Mouse (Mus musculus) WW6 (cell line): ENCODE measurements around the gene Man1b1.
A peak's percentile ranks its signal among the peaks of the same experiment; 100 is the strongest.

Experiments used
- DNase-seq: peaks from one replicate; pipeline ENCODE4 v3.0.0-alpha.2; 2013; ENCODE audit warnings: low read depth, low spot score

The Man1b1 gene

DNA sequence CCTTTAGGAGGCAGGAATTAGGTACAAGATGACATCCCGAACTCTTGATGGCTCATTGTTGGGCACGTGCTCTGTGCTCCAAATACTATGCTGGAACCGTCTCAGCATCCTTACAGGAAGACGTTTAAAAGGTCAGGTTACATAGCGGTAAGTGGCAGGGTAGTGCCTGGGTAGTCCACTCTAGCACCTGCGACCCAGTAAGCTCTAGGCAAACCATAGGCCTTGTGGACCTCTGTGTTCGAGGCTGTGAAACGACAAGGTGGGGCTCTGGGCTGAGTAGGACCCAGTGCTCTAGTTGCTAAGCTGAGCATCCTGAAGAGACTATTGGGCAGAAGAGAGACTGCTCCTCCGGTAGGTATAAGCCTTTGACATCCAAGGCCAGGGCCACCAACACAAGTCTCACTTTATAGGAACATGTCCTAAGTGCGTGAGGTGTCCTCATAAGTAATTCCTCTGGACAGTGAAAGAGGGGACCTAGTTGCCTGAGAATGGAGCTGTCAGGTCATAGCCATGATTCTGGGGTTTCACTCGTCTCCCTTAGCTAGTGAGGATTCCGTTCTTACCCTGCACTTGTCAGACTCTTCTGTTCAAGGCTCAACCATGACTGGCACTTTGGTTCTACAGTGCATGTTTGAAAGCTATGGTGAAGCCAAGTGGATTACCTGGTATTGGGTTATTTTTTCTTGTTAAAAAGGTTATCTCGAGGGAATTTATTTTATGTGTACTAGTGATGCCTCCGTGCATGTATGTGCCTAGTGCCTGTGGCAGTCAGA lies 26.4 kb upstream of the Man1b1 start:
- DNase-seq, result no peak

DNA sequence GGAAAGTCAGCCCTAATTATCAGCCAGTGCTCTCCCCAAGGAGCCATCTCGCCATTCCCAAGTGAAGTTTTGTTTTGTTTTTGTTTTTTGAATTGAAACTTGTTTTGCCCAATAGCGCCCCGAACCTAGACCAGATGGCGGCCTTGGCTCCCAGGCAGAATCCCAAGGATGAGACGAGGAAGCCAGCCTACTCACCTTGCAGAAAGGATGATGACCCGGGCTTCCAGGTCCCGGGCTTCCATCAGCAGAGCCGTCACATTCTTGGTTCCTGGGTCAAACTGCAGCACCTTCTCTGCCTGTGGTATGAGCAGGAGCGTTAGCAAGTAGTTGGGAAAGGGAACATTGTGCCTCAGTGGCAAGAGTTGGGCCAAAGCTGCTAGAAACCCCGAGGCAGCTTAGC lies 22.0 kb upstream of the Man1b1 start:
- DNase-seq, result no peak

DNA sequence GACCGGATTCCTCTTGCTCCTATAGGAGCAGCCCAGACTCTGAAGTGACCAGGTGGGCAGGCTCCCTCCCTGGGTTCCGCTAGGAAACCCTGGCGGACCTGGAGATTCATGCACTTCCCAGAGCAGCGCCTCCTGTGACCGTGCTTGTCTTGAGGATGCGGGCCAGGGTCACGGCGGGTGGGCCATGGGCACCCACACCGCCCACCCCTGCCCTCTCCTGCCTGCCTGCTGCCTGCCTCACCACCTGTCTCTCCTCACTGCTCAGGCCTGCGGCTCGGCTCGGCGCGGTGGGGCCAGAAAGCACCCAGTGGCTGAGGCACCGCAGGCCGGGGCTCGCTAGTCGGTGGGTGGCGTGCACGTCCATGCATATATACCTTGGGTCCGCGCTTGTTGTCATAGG lies 21.2 kb upstream of the Man1b1 start:
- no peak for DNase-seq

DNA sequence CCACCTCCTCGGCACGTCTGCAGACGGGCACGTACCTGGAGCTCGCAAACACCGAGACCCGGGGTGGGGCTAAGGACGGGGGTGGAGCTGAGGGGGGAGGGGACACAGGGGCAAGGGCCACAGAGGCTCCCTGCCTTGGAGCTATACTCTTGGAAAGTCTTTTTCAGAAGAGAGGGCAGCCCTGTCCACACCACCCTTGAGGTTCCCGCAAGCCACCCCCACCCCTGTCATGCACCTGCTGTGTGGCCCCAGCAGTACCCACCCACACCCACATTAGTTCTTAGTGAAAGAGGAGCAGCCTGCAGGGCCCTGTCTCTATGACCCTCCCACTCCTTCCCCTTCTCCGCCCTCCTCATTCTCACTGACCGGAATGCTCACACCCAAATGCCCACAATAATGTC lies 20.6 kb upstream of the Man1b1 start:
- DNase-seq, result no peak

DNA sequence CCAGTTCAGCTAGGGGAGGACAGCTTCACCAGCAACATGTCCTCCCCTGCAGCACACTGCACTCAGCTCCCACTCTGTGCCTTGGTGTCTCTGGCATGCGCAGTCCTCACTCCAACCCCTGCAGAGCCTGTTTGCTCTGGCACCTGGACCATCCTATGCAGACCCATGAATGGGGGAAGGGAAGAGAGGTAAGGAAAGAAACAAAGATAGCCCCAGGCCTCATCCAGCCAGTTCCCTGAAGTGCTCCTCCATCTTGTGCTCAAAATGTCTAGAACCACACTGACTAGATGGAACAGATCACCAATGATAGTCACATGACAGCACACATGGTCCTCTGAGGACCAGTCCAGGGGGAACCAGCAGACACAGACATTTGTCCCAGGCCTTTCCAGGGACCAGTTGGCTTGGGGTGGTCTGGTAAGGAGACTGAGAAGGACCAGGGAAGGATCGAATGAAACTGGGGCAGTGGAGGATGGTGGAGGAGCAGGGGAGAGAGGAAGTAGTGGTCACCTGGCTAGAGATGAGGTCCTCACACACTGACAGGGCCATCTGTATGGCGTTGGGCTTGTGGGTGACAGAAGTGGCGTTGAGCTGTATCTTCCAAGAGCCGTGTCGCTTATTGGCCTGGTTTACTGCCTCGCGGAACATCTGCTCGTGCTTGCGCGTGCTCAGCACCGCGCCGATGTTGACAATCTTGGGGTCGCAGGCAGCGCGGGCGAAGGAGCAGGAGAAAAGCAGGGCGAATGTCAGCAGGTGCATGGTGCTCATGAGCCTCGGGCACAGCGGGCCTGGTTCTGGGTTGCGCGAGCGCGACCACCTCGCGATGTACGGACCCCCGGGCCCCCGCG lies 13.8 kb upstream of the Man1b1 start:
- DNase-seq, result no peak

DNA sequence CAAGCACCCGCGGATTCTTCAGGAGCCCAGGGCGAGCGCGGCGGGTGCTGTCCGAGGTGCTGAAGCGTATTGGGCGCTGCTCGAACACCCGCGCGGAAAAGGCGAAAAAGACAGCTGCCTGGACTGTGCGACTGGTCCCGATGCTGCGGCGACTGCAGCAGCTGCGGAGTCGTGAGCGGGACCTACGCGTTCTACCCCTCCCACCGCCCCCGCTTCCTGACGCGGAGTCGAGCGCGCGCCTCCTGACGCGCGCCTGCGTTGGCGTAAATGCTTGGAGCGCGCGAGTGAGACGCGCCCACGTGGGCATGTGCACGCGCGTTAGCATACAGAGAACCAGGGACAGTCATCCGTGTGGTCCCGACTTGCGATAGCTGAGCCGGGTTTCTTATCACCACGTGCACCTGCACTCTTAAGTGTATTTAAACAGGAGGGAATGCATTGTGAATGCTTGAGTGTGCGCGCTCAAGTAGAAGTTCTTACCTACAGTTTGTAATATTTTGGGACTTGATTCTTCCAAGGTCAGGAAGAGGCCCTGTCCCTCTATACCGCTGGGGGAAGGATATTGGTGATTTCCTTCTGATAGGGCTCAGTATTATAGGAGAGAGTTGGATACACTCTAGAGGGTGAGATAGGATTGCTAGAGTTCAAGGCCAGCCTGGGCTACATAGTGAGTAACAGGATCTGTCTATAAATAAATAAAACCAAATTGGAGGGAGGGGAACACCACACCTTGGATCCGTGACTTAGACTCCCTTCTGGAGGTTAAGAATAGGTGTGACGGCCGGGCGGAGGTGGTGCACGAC lies 13.0 kb upstream of the Man1b1 start, which contains the start of gene Grin1:
Grin1 (minus strand) TSS at position 217 of the 803 bp plus-strand sequence.
- DNase-seq, result peak; percentile 48

DNA sequence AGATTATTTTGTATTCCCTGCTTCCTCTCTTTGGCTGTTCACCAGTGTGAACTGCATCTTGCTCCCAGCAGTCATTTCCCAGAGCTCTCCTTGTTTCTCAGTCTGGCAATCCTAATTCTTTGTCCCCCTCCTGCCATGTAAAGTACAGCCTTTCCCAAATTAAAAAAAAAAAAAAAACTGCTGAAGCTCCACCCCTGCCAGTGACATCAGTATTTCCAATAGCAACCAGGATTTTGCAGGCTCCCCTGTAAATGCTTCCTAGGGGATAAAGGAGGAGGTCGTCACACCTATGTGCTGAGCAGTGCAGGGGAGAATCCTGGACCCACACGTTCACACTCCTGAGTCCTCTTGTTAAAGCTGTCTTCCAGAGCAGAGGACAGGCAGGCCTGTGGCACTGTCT lies 12.1 kb upstream of the Man1b1 start:
- no peak for DNase-seq

DNA sequence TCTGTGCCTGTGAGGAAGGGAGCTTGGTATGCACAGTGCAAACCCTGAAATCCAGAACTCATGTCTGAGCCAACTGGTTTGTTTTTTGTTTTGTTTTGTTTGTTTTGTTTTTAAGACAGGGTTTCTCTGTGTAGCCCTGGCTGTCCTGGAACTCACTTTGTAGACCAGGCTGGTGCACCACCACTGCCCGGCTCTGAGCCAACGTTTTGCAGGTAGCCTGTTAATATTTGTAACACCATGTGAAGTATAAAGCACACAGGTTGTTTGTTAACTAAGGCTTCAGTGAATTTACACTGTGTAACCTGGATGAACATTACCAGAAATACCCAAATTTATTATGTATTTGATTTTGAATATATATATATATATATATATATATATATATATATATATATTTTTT lies 6.1 kb upstream of the Man1b1 start:
- no peak for DNase-seq

DNA sequence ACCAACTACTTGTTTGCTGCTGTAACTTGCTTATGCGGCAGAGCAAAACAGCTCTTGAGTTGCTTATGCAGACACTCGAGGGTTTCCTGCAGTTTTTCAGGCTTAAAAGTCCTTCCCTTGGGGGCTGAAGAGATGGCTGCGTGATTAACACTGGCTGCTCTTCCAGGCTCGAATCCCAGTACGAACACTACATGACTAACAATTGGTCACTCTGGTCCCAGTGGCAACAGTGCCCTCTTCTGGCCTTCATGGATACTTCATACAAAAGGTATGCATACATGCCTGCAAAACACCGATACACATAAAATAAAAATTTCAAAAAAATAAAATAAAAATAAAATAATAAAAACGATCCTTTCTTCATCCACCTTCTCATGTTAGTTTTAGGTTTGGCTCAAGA lies 3.7 kb upstream of the Man1b1 start:
- no peak for DNase-seq

DNA sequence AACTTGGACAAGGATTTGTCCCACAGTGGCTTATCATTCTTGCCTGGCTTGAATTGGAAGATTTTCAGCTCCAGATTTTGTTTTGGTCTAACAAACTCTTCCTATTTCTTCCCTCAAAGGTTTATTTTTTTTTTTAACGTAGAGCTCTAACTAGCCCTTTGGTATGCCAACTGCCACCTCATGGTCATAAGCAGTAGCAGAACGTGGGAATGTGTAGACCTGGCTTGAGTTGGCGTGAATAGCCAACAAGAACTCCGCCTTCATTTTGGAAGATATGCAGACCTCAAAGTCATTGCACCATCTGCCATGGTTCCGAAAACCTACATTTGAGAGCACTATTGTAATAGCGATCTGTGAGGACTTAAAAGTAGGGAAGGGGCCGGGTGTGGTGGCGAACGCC lies 668 bp upstream of the Man1b1 start:
- no peak for DNase-seq

DNA sequence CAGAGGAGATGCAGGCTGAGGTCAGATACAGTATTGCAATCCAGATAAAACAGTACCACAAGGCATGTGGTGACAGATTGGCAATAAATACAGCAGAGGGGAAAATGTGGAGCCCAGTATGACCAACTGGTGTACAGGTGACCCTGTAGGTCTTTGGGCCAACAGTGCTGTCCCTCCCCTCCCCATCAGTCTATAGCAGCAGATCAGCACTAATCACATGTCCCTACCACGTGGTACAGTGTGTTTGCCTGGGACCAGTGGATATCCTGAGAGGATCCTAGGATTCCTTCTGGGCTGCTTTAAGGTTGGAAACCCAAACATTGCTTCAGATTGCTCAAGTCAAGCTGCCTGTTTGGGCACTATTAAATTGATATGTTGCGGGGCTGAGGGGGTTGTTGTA lies 1.4 kb downstream of the Man1b1 start:
- no peak for DNase-seq

DNA sequence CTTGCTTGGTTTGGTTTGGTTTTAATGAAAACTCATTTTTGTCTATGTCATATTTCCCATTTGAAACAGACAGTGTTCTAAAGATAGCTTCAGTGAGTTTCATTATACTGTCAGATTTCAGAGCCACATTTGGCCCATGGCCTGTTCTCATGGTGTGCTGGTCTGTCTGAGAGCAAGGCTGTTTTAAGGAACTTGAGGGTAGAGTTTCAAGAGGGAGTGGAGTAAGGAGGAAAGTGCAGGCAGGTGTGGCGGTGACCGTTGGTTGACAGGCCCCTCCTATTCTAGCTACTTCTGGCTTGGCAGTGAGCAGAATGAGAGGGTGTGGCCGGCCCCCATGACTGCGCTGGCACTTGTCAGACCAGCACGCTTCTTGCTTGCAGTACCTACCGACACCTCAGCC lies 6.2 kb downstream of the Man1b1 start:
- no peak for DNase-seq

DNA sequence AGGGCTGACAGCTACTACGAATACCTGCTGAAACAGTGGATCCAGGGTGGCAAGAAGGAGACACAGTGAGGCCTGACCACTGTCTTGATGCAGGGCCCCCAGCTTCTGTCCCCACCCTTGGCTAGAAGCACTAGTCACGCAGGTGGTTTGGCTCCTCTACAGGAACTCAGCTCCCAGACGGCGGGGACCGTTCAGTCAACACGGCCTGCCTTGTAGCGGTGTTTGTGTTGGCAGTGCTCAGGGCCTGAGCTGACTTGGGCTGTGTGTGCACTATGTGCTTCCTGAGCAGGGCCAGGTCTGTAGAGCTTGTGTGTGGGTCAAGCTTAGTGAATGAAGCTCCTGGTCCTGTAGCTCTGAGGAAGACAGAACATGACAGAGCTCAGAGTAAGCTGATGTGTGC lies 16.0 kb downstream of the Man1b1 start:
- no peak for DNase-seq

DNA sequence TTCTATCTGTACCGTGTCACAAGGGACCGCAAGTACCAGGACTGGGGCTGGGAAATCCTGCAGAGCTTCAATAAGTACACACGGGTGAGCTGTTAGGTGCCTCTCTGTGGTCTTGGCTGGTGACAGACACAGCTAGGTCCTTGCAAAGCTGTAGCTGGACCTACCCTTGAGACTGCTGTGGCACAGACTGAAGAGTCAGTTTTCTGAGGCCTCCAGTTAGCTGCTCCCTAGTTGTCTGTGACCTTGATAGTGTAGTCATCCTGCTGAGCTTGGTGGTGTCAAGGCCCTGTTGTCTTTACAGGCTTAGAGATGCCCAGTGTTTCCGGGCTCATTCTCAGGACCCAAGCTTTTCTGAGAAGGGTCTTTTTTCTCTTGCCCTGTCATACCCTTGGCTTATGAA lies 17.4 kb downstream of the Man1b1 start:
- DNase-seq, result no peak

DNA sequence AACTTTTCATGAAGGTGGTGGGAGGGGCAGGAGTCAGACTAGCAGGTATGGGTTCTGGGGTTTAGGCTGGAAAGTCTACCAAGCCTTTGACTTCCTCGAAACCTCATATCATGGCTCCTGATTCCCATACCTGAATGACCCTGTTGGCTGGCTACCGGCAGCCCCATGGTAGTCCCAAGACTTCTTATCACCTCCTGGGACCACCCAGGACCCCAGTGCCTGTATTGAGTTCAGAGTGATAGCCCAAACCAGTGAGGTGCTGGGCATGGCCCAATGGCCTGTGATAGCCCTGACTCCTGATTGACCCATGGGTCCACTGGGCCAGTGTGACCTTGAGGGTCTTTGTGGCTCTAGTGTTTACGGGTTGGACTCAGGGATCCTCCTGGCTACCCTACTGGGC lies 18.6 kb downstream of the Man1b1 start:
- no peak for DNase-seq

DNA sequence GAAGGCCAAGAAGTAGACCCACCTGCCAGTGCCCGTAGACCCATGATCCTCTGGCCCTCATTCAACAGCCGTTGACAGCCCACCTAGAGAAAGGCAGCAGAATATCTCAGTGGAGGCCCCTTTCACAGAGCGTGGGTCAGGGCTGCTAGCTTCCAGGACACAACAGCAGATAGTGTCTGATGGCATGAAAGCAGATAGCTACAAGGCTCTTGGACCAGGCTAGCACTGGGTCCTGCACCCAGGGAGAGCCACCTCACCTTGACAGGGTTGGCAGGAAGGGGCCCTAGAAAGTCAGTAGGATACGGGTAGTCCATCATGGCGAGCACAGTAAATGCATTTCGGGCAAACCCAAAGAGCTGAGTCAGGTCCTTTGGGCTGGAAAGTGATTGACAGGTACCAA lies 22.1 kb downstream of the Man1b1 start:
- no peak for DNase-seq

DNA sequence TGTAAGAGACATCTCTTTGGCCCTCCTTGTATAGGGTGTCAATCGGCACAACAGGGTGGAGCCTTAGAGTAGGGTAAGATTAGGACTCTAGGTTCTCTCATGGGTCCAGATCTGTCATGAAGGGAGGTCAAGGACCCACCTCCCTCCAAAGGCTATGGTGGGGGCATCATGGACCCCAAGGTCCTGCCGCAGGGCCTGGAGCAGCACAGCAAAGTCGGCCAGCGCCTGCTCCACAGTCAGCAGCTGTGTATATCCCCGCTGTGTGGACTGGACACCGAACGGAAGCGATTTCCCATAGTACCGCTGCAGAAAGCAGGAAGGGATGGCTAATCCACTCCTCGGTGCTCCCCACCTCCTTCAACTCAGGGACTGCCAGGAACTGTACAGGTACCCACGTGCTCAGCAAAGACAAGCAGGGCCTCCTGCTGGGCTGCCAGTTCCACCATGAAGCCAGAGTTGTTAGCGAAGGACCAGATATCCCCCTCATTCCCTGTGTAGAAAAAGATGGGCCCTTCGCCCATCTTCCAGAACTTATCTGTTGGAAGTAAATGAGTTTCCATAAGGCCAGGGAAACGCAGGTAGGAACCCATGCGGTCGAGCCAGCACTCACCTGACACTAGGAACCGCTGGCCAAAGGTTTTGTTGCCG lies 23.4 kb downstream of the Man1b1 start:
- no peak for DNase-seq

DNA sequence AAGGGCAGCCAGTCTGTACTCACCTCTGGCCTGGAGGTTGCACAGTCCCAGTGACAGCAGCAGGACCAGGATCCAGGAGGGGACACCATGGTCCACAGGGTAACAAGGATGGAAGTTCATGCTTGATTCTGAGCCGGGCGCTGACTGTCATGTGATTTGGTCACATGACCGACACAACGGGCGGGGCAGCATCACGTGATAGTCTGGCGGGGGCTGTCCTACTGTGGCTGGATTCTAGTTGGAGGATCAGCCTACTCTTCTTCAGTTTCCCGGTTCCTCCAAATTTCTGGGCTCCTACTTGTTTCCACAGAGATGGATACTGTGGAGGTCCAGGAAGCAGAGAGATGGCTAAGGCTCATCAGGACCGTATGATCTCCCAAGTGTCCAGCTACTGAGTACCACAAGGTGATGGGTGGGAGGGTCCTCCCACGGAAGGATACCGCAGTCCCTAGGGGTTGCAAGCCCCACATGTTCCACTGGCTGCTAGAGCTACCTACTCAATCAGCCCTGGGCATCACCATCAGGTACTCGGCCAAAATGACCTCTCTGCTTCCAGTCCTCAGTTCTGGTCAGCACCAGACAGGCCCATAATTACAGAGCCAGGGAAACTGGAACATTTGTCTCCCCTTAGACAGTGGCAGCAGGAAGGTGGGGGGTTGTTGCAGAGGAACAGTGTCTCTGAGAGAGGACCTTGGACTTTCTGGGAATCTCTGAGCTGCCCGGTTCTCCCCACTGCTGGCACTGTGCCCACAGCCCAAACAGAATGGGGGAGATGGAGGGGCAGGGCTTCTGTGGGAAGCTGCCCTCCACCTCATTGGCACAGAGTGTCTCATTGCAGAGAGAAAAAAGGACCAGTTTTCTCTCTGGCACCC lies 24.3 kb downstream of the Man1b1 start, which contains the start of gene Dpp7:
Dpp7 (minus strand) TSS at position 152 of the 872 bp plus-strand sequence.
- DNase-seq, result peak; percentile 60

DNA sequence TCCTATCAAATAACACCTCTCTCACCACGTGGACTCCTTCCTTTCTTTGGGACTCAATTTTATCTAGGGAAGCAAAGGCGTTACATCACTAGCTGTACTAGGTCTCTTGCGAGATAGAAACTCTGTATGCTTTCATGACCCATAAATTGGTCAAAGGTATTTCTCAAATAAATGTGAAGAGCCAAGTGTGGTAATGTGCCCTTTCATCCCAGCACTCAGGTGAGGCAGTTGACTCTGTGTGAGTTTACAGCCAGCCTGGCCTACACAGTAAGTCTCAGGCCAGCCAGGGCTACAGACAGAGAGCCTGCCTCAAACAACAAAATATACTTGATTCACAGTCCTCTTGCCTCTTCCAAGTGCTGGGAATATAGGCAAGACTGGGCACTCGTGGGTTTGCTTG lies 27.7 kb downstream of the Man1b1 start:
- no peak for DNase-seq

DNA sequence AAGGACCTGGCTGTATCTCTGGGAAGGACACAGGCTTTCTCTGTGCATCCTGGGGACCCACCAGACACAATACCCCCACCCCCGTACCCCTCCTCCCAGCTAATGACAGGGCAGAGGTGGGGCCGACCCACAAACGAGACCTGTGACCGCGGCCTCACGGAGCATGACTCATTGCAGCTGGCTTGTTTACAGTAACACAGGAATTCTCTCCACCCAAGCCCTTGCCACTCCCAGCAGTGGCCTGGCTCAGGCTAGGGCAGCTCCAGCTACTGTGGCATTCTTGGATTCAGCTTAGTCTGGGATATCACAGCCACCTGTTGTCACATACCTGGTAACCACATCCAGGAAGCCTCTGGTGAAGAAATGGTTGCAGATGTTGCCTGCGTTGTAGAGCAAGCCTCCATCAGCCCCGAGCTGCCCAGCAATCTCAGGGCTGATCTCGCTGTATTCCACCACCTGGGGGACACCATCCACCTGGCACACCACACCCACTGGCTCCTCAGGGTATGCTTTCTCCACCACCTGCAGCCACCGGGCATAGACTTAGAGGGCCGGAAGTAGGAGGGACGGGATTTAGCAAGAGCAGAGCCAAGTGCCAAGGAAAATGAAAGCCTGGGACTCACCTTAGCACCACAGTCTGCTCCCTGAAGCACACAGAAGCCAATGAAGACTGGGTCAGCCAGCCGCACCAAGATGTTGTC lies 31.5 kb downstream of the Man1b1 start:
- no peak for DNase-seq
